Comparison of ENCODE assay signal across 16 mouse cellular contexts in genomic region chr6:52232984-52233545, GRCm38 (mm10). TPM values are rescaled to one million over a fixed set of nuclear protein-coding genes. Genes with fewer than 3 reads are reported as not detected.
DNase-seq lines count a peak whose midpoint lies in the region; ATAC-seq and TF ChIP-seq lines count a peak whose summit lies in the region.
"Had no signal": no experiment of that assay in that cellular context is flagged by ENCODE, and none has a peak within 500 bp of the region (broad histone marks: within the 10 kb centered on the region; RNA-seq: fewer than 3 reads in every experiment).

No protein-coding gene starts in this region.

- no peak overlapping the region for H3K27ac ChIP-seq in stomach, embryonic 14.5 days (ENCODE audit: low read length)
- H3K27ac ChIP-seq in stomach, postnatal 0 days (replicated peaks), result no peak overlapping the region
- H3K27ac ChIP-seq in intestine, postnatal 0 days (ENCODE audit: low read depth, low read length), result no peak overlapping the region
- H3K27ac ChIP-seq: embryonic facial prominence, embryonic 12.5 days; liver, embryonic 14.5 days; stomach, embryonic 15.5 days had no signal

- no peak overlapping the region for H3K4me2 ChIP-seq in stomach, embryonic 14.5 days (replicated peaks; ENCODE audit: low read depth, low read length)
- H3K4me2 ChIP-seq in stomach, postnatal 0 days (replicated peaks; ENCODE audit: low read depth), result no peak overlapping the region
- H3K4me2 ChIP-seq in intestine, postnatal 0 days (replicated peaks; ENCODE audit: low read depth), result peak overlapping the region; percentile 35; the same call in 1 of the 2 replicates
- H3K4me2 ChIP-seq: embryonic facial prominence, embryonic 12.5 days; stomach, embryonic 15.5 days had no signal

- 0 out of 2 replicates have a peak, but pooled peaks cover 3% of the 10 kb centered on the region for H3K4me1 ChIP-seq in stomach, embryonic 14.5 days (ENCODE audit: control insufficient read depth, insufficient read depth, low read length)
- H3K4me1 ChIP-seq in stomach, postnatal 0 days (replicated peaks; ENCODE audit: control insufficient read depth, insufficient read depth), result no peaks in the 10 kb centered on the region
- no peaks in the 10 kb centered on the region for H3K4me1 ChIP-seq in intestine, postnatal 0 days (replicated peaks; ENCODE audit: control insufficient read depth, insufficient read depth, low read length)
- H3K4me1 ChIP-seq: embryonic facial prominence, embryonic 12.5 days had no signal

- peak; percentile 1 to 15 for DNase-seq in heart, postnatal 14 days
- DNase-seq in heart, postnatal 4 days, result no peak
- no peak for DNase-seq in stomach, postnatal 0 days (ENCODE audit: low spot score)
- DNase-seq in urinary bladder, postnatal 14 days (ENCODE audit: low spot score), result peak; percentile 34
- DNase-seq in adrenal gland, postnatal 14 days, result no peak

- no peak for TF ChIP-seq CTCF in stomach, postnatal 0 days (IDR thresholded peaks at IDR 0.05; ENCODE audit: low read depth)
- TF ChIP-seq CTCF in intestine, postnatal 0 days (IDR thresholded peaks at IDR 0.05; ENCODE audit: low read depth), result no peak

- intact Hi-C loops in heart, postnatal 14 days (cut with DNase I), result no loop called here

- TF ChIP-seq EP300 in stomach, postnatal 0 days (optimal IDR thresholded peaks at IDR 0.05), result no peak

- H3K4me3 ChIP-seq in stomach, embryonic 14.5 days (ENCODE audit: low read depth, low read length), result 0 out of 2 replicates have a peak overlapping the region, but pooled peaks have one; percentile 8
- no peak overlapping the region; the same call in 1 of the 2 replicates for H3K4me3 ChIP-seq in stomach, postnatal 0 days (ENCODE audit: low read depth, low read length)
- H3K4me3 ChIP-seq in intestine, postnatal 0 days (ENCODE audit: low read depth, low read length), result peak overlapping the region; percentile 32
- H3K4me3 ChIP-seq: embryonic facial prominence, embryonic 12.5 days had no signal

- H3K36me3 ChIP-seq in stomach, embryonic 14.5 days (ENCODE audit: control insufficient read depth, insufficient read depth, low read length), result no peaks in the 10 kb centered on the region
- no peaks in the 10 kb centered on the region for H3K36me3 ChIP-seq in stomach, postnatal 0 days (ENCODE audit: control insufficient read depth, insufficient read depth, low read length)
- H3K36me3 ChIP-seq in intestine, postnatal 0 days (ENCODE audit: control insufficient read depth, insufficient read depth), result no peaks in the 10 kb centered on the region
- H3K36me3 ChIP-seq: embryonic facial prominence, embryonic 12.5 days; stomach, embryonic 15.5 days had no signal

- no peak for ATAC-seq in stomach, embryonic 14.5 days (ENCODE audit: insufficient number of reproducible peaks, insufficient read depth, low FRiP score, low read depth)
- no peak for ATAC-seq in stomach, postnatal 0 days (ENCODE audit: low FRiP score, low TSS enrichment)
- ATAC-seq in intestine, postnatal 0 days, result no peak
- ATAC-seq: forebrain, embryonic 16.5 days; inflammation-experienced regulatory T-cells, adult 6 months had no signal

- peaks cover 70% of the 10 kb centered on the region for H3K27me3 ChIP-seq in stomach, embryonic 14.5 days (ENCODE audit: control insufficient read depth, insufficient read depth, low read length)
- peaks cover 54% of the 10 kb centered on the region for H3K27me3 ChIP-seq in stomach, postnatal 0 days (ENCODE audit: control insufficient read depth, insufficient read depth, low read length)
- H3K27me3 ChIP-seq in intestine, postnatal 0 days (replicated peaks; ENCODE audit: control insufficient read depth, insufficient read depth, low read length), result peaks cover 97% of the 10 kb centered on the region

- WGBS in stomach, embryonic 14.5 days, result 2% methylated on average over 23 of the region's 23 CpGs
- WGBS in stomach, postnatal 0 days, result 3% methylated on average over 23 of the region's 23 CpGs
- WGBS in intestine, postnatal 0 days, result 3% methylated on average over 23 of the region's 23 CpGs

- no peaks in the 10 kb centered on the region for H3K9me3 ChIP-seq in stomach, embryonic 14.5 days (ENCODE audit: control insufficient read depth, low read depth, low read length)
- H3K9me3 ChIP-seq in stomach, postnatal 0 days (ENCODE audit: control insufficient read depth, low read length), result no peaks in the 10 kb centered on the region
- no peaks in the 10 kb centered on the region for H3K9me3 ChIP-seq in intestine, postnatal 0 days (ENCODE audit: control insufficient read depth)
- H3K9me3 ChIP-seq: embryonic facial prominence, embryonic 12.5 days; stomach, embryonic 15.5 days had no signal

- H3K9ac ChIP-seq in stomach, embryonic 14.5 days (replicated peaks; ENCODE audit: low read depth, low read length), result no peak overlapping the region
- no peak overlapping the region for H3K9ac ChIP-seq in stomach, postnatal 0 days (ENCODE audit: low read length)
- H3K9ac ChIP-seq in intestine, postnatal 0 days (ENCODE audit: low read depth, low read length), result peak overlapping the region; percentile 27
- H3K9ac ChIP-seq: embryonic facial prominence, embryonic 12.5 days; liver, embryonic 14.5 days; stomach, embryonic 15.5 days had no signal

RNA-seq across cellular contexts. Expression of gene Hoxa9, which starts 2.2 kb away (rescaled TPM):
- total RNA-seq in heart, postnatal 14 days (2021), result not detected
- not detected for total RNA-seq in heart, postnatal 4 days (2021)
- 1.5 and 1.9 TPM in 2 replicates for polyA plus RNA-seq in stomach, embryonic 14.5 days (2014; fragmentation: Nextera tagmentation; extraction: Ambion mirVana)
- polyA plus RNA-seq in stomach, postnatal 0 days (2015; fragmentation: Nextera tagmentation; extraction: Ambion mirVana), result 0.13 and 0.61 TPM in 2 replicates
- 1.1 and 3.0 TPM in 2 replicates for polyA plus RNA-seq in intestine, postnatal 0 days (2015; fragmentation: Nextera tagmentation; extraction: Ambion mirVana)
- 1.8 and 3.5 TPM in 2 replicates for total RNA-seq in adrenal gland, postnatal 14 days (2021)
- total RNA-seq: left cerebral cortex, adult 18-20 months had no signal
- polyA plus RNA-seq: cerebellum, adult 2 months; embryonic facial prominence, embryonic 12.5 days; forebrain, embryonic 16.5 days had no signal

RNA-seq across cellular contexts. Expression of gene Hoxa10, which starts 7.6 kb away (rescaled TPM):
- not detected for total RNA-seq in heart, postnatal 14 days (2021)
- total RNA-seq in heart, postnatal 4 days (2021), result not detected
- polyA plus RNA-seq in stomach, embryonic 14.5 days (2014; fragmentation: Nextera tagmentation; extraction: Ambion mirVana), result not detected in 2 replicates
- polyA plus RNA-seq in stomach, postnatal 0 days (2015; fragmentation: Nextera tagmentation; extraction: Ambion mirVana), result 0.06 TPM in 1 of 2 replicates, not detected in the other
- polyA plus RNA-seq in intestine, postnatal 0 days (2015; fragmentation: Nextera tagmentation; extraction: Ambion mirVana), result 0.17 and 7.8 TPM in 2 replicates
- 0.15 and 0.68 TPM in 2 replicates for total RNA-seq in adrenal gland, postnatal 14 days (2021)
- total RNA-seq: left cerebral cortex, adult 18-20 months had no signal
- polyA plus RNA-seq: cerebellum, adult 2 months; forebrain, embryonic 16.5 days; inflammation-experienced regulatory T-cells, adult 6 months had no signal

RNA-seq across cellular contexts. Expression of gene Hoxa7, which starts 11.4 kb away (rescaled TPM):
- total RNA-seq in heart, postnatal 14 days (2021), result under 1 TPM; 0.17 to 0.29 TPM
- under 1 TPM in 1 of 2 experiments, not detected in 1; 0.20 TPM for total RNA-seq in heart, postnatal 4 days (2021)
- 13.7 and 13.9 TPM in 2 replicates for polyA plus RNA-seq in stomach, embryonic 14.5 days (2014; fragmentation: Nextera tagmentation; extraction: Ambion mirVana)
- polyA plus RNA-seq in stomach, postnatal 0 days (2015; fragmentation: Nextera tagmentation; extraction: Ambion mirVana), result 8.1 and 8.5 TPM in 2 replicates
- polyA plus RNA-seq in intestine, postnatal 0 days (2015; fragmentation: Nextera tagmentation; extraction: Ambion mirVana), result 5.6 and 6.2 TPM in 2 replicates
- 20.9 and 22.2 TPM in 2 replicates for total RNA-seq in adrenal gland, postnatal 14 days (2021)
- total RNA-seq: left cerebral cortex, adult 18-20 months had no signal
- polyA plus RNA-seq: forebrain, embryonic 16.5 days; inflammation-experienced regulatory T-cells, adult 6 months had no signal

RNA-seq across cellular contexts. Expression of gene Hoxa11, which starts 12.5 kb away (rescaled TPM):
- not detected for total RNA-seq in heart, postnatal 14 days (2021)
- not detected for total RNA-seq in heart, postnatal 4 days (2021)
- polyA plus RNA-seq in stomach, embryonic 14.5 days (2014; fragmentation: Nextera tagmentation; extraction: Ambion mirVana), result not detected in 2 replicates
- not detected in 2 replicates for polyA plus RNA-seq in stomach, postnatal 0 days (2015; fragmentation: Nextera tagmentation; extraction: Ambion mirVana)
- polyA plus RNA-seq in intestine, postnatal 0 days (2015; fragmentation: Nextera tagmentation; extraction: Ambion mirVana), result 1.1 TPM in 1 of 2 replicates, not detected in the other
- not detected in 2 replicates for total RNA-seq in adrenal gland, postnatal 14 days (2021)
- total RNA-seq: left cerebral cortex, adult 18-20 months; megakaryocyte progenitor cell, adult 5-6 weeks had no signal
- polyA plus RNA-seq: cerebellum, adult 2 months; forebrain, embryonic 16.5 days; heart, embryonic 14.5 days; inflammation-experienced regulatory T-cells, adult 6 months; liver, embryonic 14.5 days had no signal

RNA-seq across cellular contexts. Expression of gene Gm28308, which starts 19.9 kb away (rescaled TPM):
- not detected for total RNA-seq in heart, postnatal 14 days (2021)
- not detected for total RNA-seq in heart, postnatal 4 days (2021)
- polyA plus RNA-seq in stomach, embryonic 14.5 days (2014; fragmentation: Nextera tagmentation; extraction: Ambion mirVana), result not detected in 2 replicates
- 0.21 TPM in 1 of 2 replicates, not detected in the other for polyA plus RNA-seq in stomach, postnatal 0 days (2015; fragmentation: Nextera tagmentation; extraction: Ambion mirVana)
- polyA plus RNA-seq in intestine, postnatal 0 days (2015; fragmentation: Nextera tagmentation; extraction: Ambion mirVana), result not detected in 2 replicates
- total RNA-seq in adrenal gland, postnatal 14 days (2021), result 1.3 and 1.4 TPM in 2 replicates
- total RNA-seq: left cerebral cortex, adult 18-20 months; megakaryocyte progenitor cell, adult 5-6 weeks had no signal
- polyA plus RNA-seq: cerebellum, adult 2 months; embryonic facial prominence, embryonic 12.5 days; forebrain, embryonic 16.5 days; heart, embryonic 14.5 days; inflammation-experienced regulatory T-cells, adult 6 months; liver, embryonic 14.5 days; stomach, embryonic 15.5 days had no signal

Comparison
In these comparisons a context has a peak if more than half of its experiments do, and no peak if none do; other contexts are left out.
1. DNase-seq: peak in heart, postnatal 14 days (2 of 2) and urinary bladder, postnatal 14 days (single experiment); none in heart, postnatal 4 days (single experiment), stomach, postnatal 0 days (single experiment) and adrenal gland, postnatal 14 days (single experiment).
2. RNA of gene Hoxa7, which starts 11.4 kb away (total RNA-seq): 20.9 to 22.2 TPM in adrenal gland, postnatal 14 days; 0.17 to 0.29 TPM in heart, postnatal 14 days and 0.20 TPM in heart, postnatal 4 days; every median in the first group is over 10 times any median in the second.